Mouse (Mus musculus) left cerebral cortex, postnatal 4 days (tissue): ENCODE measurements around the gene Olfm3. TPM values are rescaled to one million over a fixed set of nuclear protein-coding genes. Genes with fewer than 3 reads are reported as not detected.

Experiments
- DNase-seq: peaks from one replicate; pipeline ENCODE4 v3.0.0-alpha.2; 2022
- intact Hi-C: fragments of 180-260 bp; cut with DNase I; formaldehyde crosslinking; loops from one replicate; pipeline ENCODE4 v1.15.1; 2025
- total RNA-seq, 2 experiments: library from RNA; stranded (reverse); gene quantifications; 2 replicates each; pipeline ENCODE4 v1.2.3; 2021

The Olfm3 gene
- 10 to 100 TPM; 16.7 to 24.9 TPM for total RNA-seq

GRCm38 (mm10) chr3:114903924-114904438 is at the start of gene Olfm3:
Olfm3 (plus strand) TSS chr3:114904078.
- peak; percentile 57 for DNase-seq
- intact Hi-C loops, result loop anchor here (5.0 kb wide), 1 partner anchor 738 kb away; no protein-coding TSS in a partner anchor

GRCm38 (mm10) chr3:114889764-114890163 is 14.1 kb upstream of the Olfm3 start:
- intact Hi-C loops, result no loop called here
- no peak for DNase-seq

GRCm38 (mm10) chr3:114904633-114905423 is 950 bp downstream of the Olfm3 start:
- DNase-seq, result peak; percentile 1
- intact Hi-C loops, result loop anchor here (5.0 kb wide), 1 partner anchor 737 kb away; no protein-coding TSS in a partner anchor

GRCm38 (mm10) chr3:114907537-114907936 is 3.7 kb downstream of the Olfm3 start:
- no peak for DNase-seq
- intact Hi-C loops, result no loop called here

- no peak for DNase-seq
- intact Hi-C loops, result no loop called here
These were observed 5.0 kb downstream of the Olfm3 start for GRCm38 (mm10) chr3:114908846-114909245.

GRCm38 (mm10) chr3:114920102-114920501 is 16.2 kb downstream of the Olfm3 start:
- DNase-seq, result no peak

GRCm38 (mm10) chr3:114929605-114930004 is 25.7 kb downstream of the Olfm3 start:
- peak; percentile 30 for DNase-seq
- intact Hi-C loops, result no loop called here

More at GRCm38 (mm10) chr3:114920102-114920501, 16.2 kb downstream of the Olfm3 start:
- intact Hi-C loops, result no loop called here

- intact Hi-C loops, result no loop called here
- no peak for DNase-seq
These were observed 26.5 kb downstream of the Olfm3 start for GRCm38 (mm10) chr3:114930336-114930735.

GRCm38 (mm10) chr3:114930796-114931195 is 26.9 kb downstream of the Olfm3 start:
- intact Hi-C loops, result no loop called here
- peak; percentile 21 for DNase-seq

GRCm38 (mm10) chr3:114932881-114933280 is 29.0 kb downstream of the Olfm3 start:
- DNase-seq, result no peak
- intact Hi-C loops, result no loop called here

- intact Hi-C loops, result no loop called here
- DNase-seq, result no peak
These were observed 51.0 kb downstream of the Olfm3 start for GRCm38 (mm10) chr3:114954904-114955303.

GRCm38 (mm10) chr3:114959311-114959967 is 55.6 kb downstream of the Olfm3 start:
- no peak for DNase-seq
- intact Hi-C loops, result no loop called here

- no peak for DNase-seq
- intact Hi-C loops, result no loop called here
These were observed 58.6 kb downstream of the Olfm3 start for GRCm38 (mm10) chr3:114962316-114963083.

- DNase-seq, result no peak
- intact Hi-C loops, result no loop called here
These were observed 67.3 kb downstream of the Olfm3 start for GRCm38 (mm10) chr3:114971183-114971582.

- peak; percentile 13 for DNase-seq
- intact Hi-C loops, result no loop called here
These were observed 68.6 kb downstream of the Olfm3 start for GRCm38 (mm10) chr3:114972522-114972921.

- intact Hi-C loops, result no loop called here
These were observed 87.0 kb downstream of the Olfm3 start for GRCm38 (mm10) chr3:114990828-114991227.

GRCm38 (mm10) chr3:114995956-114996355 is 92.1 kb downstream of the Olfm3 start:
- intact Hi-C loops, result no loop called here
- no peak for DNase-seq

More at GRCm38 (mm10) chr3:114990828-114991227, 87.0 kb downstream of the Olfm3 start:
- DNase-seq, result no peak

- intact Hi-C loops, result no loop called here
- no peak for DNase-seq
These were observed 123.7 kb downstream of the Olfm3 start for GRCm38 (mm10) chr3:115027560-115027959.

GRCm38 (mm10) chr3:115028046-115028445 is 124.2 kb downstream of the Olfm3 start:
- intact Hi-C loops, result no loop called here

GRCm38 (mm10) chr3:115028611-115029010 is 124.7 kb downstream of the Olfm3 start:
- intact Hi-C loops, result no loop called here
- DNase-seq, result no peak

More at GRCm38 (mm10) chr3:115028046-115028445, 124.2 kb downstream of the Olfm3 start:
- no peak for DNase-seq

- intact Hi-C loops, result no loop called here
- DNase-seq, result no peak
These were observed 145.2 kb downstream of the Olfm3 start for GRCm38 (mm10) chr3:115049060-115049459.
